Comparison of ENCODE assay signal across 8 mouse cellular contexts in genomic region chr16:94527546-94527945, GRCm38 (mm10). TPM values are rescaled to one million over a fixed set of nuclear protein-coding genes. Genes with fewer than 3 reads are reported as not detected.
A peak's percentile ranks its signal among the peaks of the same experiment; 100 is the strongest.
DNase-seq lines count a peak whose midpoint lies in the region; ATAC-seq lines count a peak whose summit lies in the region.

No protein-coding gene starts in this region.

- H3K9me3 ChIP-seq in kidney, embryonic 15.5 days (replicated peaks) = no peaks in the 10 kb centered on the region
- no peaks in the 10 kb centered on the region for H3K9me3 ChIP-seq in hindbrain, embryonic 16.5 days (ENCODE audit: control insufficient read depth, low read length)
- no peaks in the 10 kb centered on the region for H3K9me3 ChIP-seq in midbrain, embryonic 15.5 days

- H3K27ac ChIP-seq in kidney, embryonic 15.5 days = peak overlapping the region; percentile 97
- peak overlapping the region; percentile 23 for H3K27ac ChIP-seq in hindbrain, embryonic 16.5 days (ENCODE audit: low read depth, low read length)
- peak overlapping the region; percentile 98 for H3K27ac ChIP-seq in midbrain, embryonic 15.5 days

- no peaks in the 10 kb centered on the region for H3K36me3 ChIP-seq in kidney, embryonic 15.5 days
- H3K36me3 ChIP-seq in hindbrain, embryonic 16.5 days (ENCODE audit: control insufficient read depth, insufficient read depth, low read length) = no peaks in the 10 kb centered on the region
- H3K36me3 ChIP-seq in midbrain, embryonic 15.5 days (replicated peaks) = no peaks in the 10 kb centered on the region

- H3K4me1 ChIP-seq in kidney, embryonic 15.5 days = peaks cover 29% of the 10 kb centered on the region
- H3K4me1 ChIP-seq in hindbrain, embryonic 16.5 days (ENCODE audit: control insufficient read depth, insufficient read depth, low read depth, low read length) = peaks cover 16% of the 10 kb centered on the region
- peaks cover 29% of the 10 kb centered on the region for H3K4me1 ChIP-seq in midbrain, embryonic 15.5 days

- peak overlapping the region; percentile 81 for H3K4me3 ChIP-seq in kidney, embryonic 15.5 days (replicated peaks)
- H3K4me3 ChIP-seq in hindbrain, embryonic 16.5 days (ENCODE audit: low read length) = peak overlapping the region; percentile 79
- peak overlapping the region; percentile 82 for H3K4me3 ChIP-seq in midbrain, embryonic 15.5 days

- peak overlapping the region; percentile 68 for H3K9ac ChIP-seq in kidney, embryonic 15.5 days
- peak overlapping the region; percentile 86 for H3K9ac ChIP-seq in hindbrain, embryonic 16.5 days (ENCODE audit: low read depth, low read length)
- peak overlapping the region; percentile 66 for H3K9ac ChIP-seq in midbrain, embryonic 15.5 days

- ATAC-seq in kidney, embryonic 15.5 days (replicated peaks; ENCODE audit: low FRiP score) = no peak
- no peak for ATAC-seq in hindbrain, embryonic 16.5 days
- ATAC-seq in midbrain, embryonic 15.5 days (replicated peaks) = no peak

- H3K27me3 ChIP-seq in kidney, embryonic 15.5 days = no peaks in the 10 kb centered on the region
- no peaks in the 10 kb centered on the region for H3K27me3 ChIP-seq in hindbrain, embryonic 16.5 days (replicated peaks; ENCODE audit: control insufficient read depth, insufficient read depth, low read length)
- H3K27me3 ChIP-seq in midbrain, embryonic 15.5 days (replicated peaks) = no peaks in the 10 kb centered on the region

- 44% methylated on average over 3 of the region's 3 CpGs for WGBS in kidney, embryonic 15.5 days
- WGBS in hindbrain, embryonic 16.5 days = 64% methylated on average over 3 of the region's 3 CpGs
- 65% methylated on average over 3 of the region's 3 CpGs for WGBS in midbrain, embryonic 15.5 days

- peak overlapping the region; percentile 67 for H3K4me2 ChIP-seq in kidney, embryonic 15.5 days
- H3K4me2 ChIP-seq in hindbrain, embryonic 16.5 days (ENCODE audit: low read length) = peak overlapping the region; percentile 72
- peak overlapping the region; percentile 63 for H3K4me2 ChIP-seq in midbrain, embryonic 15.5 days

- DNase-seq in kidney, postnatal 14 days = no peak
- DNase-seq in c-Kit-positive CD71-positive TER-119-positive erythroid progenitor cells, embryonic 14.5 days (ENCODE audit: low spot score) = peak; percentile 18
- no peak for DNase-seq in T-cell, adult 2 months (ENCODE audit: low spot score)
- DNase-seq in adrenal gland, postnatal 14 days = no peak
- DNase-seq in frontal cortex, postnatal 10 days (ENCODE audit: low spot score in 2 of 2) = no peak

RNA-seq across cellular contexts. Expression of gene Vps26c, which starts 0.9 kb away (rescaled TPM):
- 56.4 and 59.3 TPM in 2 replicates for polyA plus RNA-seq in kidney, embryonic 15.5 days (2015; fragmentation: Nextera tagmentation; extraction: Ambion mirVana)
- polyA plus RNA-seq in hindbrain, embryonic 16.5 days (2015; fragmentation: Nextera tagmentation; extraction: Ambion mirVana) = 91.3 and 98.0 TPM in 2 replicates
- 79.8 and 91.8 TPM in 2 replicates for polyA plus RNA-seq in midbrain, embryonic 15.5 days (2015; fragmentation: Nextera tagmentation; extraction: Ambion mirVana)
- total RNA-seq in adrenal gland, postnatal 14 days (2021) = 49.1 and 50.4 TPM in 2 replicates

RNA-seq across cellular contexts. Expression of gene Dyrk1a, which starts 42.3 kb away (rescaled TPM):
- polyA plus RNA-seq in kidney, embryonic 15.5 days (2015; fragmentation: Nextera tagmentation; extraction: Ambion mirVana) = 8.7 and 9.7 TPM in 2 replicates
- 9.4 and 9.8 TPM in 2 replicates for polyA plus RNA-seq in hindbrain, embryonic 16.5 days (2015; fragmentation: Nextera tagmentation; extraction: Ambion mirVana)
- polyA plus RNA-seq in midbrain, embryonic 15.5 days (2015; fragmentation: Nextera tagmentation; extraction: Ambion mirVana) = 11.1 and 11.7 TPM in 2 replicates
- 61.3 and 65.3 TPM in 2 replicates for total RNA-seq in adrenal gland, postnatal 14 days (2021)

Comparison
In these comparisons a context has a peak if more than half of its experiments do, and no peak if none do; other contexts are left out.
1. H3K27ac ChIP-seq: peak in every context shown above with its lines; median percentile 98 in midbrain, embryonic 15.5 days; 97 in kidney, embryonic 15.5 days; 23 in hindbrain, embryonic 16.5 days.